Mouse (Mus musculus): ENCODE data around the gene Ftsj3. TPM values are rescaled to one million over a fixed set of nuclear protein-coding genes. Genes with fewer than 3 reads are reported as not detected.

The Ftsj3 gene
- total RNA-seq (2012; rRNA removed) (268 and 308 TPM in 2 replicates), polyA plus RNA-seq (2012; ENCODE audit: insufficient read depth in 1 of 2, insufficient read length in 2 of 2, low read depth in 1 of 2, low replicate concordance in 2 of 2, missing spikeins in 1 of 2) (100 to 1,000 TPM in 1 of 2 experiments, not detected in 1; 205 TPM)

DNA sequence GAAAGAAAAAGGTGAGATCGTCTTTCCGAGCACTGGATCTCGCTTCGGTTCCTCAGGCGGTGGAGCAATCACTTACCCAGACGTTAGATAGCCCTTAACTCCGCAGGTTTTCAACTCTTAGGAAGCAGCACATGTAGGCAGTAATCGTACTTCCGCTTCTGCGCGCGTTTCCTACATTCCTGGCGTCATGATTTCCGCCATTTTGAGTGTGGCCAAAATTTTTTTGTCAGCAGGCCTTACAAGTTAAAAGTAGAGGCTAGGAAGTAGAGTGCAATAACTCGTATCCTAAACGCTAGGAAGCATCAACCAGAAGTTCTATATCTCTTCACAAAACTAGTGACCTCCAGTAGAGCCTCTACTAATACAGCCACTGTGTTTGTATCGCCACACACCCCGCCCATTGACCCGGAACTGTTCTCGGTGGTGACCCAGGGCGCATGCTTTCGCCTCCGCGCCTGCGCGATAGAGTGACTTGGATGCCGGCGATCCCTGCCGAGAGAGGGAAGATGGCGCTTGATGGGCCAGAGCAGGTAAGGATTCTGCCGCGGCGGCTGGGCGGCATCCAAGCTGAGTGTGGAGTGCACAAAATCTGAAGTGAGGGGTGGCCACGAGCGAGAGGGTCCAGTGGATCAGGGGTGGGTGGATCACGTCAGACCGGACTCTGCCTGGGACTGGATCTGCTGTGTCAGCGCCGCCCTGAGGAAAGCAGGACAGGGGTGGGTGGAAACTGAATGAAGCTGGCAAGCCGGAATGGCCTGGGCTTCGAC, at the start of gene Ftsj3, which contains the start of gene Psmc5:
Ftsj3 (minus strand) TSS at position 395 of the 767 bp plus-strand sequence.
Psmc5 (plus strand) TSS at position 470 of the 767 bp plus-strand sequence.
- Histone ChIP-seq H3K4me1 (ENCODE audit: control insufficient read depth in 1 of 2, insufficient read depth in 2 of 2, low read length in 2 of 2) (peaks cover 3 to 18% of the 10 kb centered on the region in 2 experiments; a peak in 3 of 4 replicates), H3K4me3 (ENCODE audit: control insufficient read depth in 1 of 2, insufficient read depth in 1 of 2, low read depth in 2 of 2, low read length in 2 of 2) (peak within 1 kb of the TSS; percentile 78 to 94), H3K9ac (ENCODE audit: control insufficient read depth, low read depth, low read length, poor library complexity, severe bottlenecking) (peak within 1 kb of the TSS; percentile 83), H3K27me3 (ENCODE audit: control insufficient read depth in 1 of 2, insufficient read depth in 2 of 2, low read length in 2 of 2) (no peaks in the 10 kb centered on the region), H3K79me2 (ENCODE audit: control insufficient read depth, insufficient read depth, low read length, poor library complexity) (peaks cover 57% of the 10 kb centered on the region), H3K36me3 (ENCODE audit: control insufficient read depth in 1 of 2, insufficient read depth in 2 of 2, low read length in 2 of 2) (peaks cover 19 to 21% of the 10 kb centered on the region in 2 experiments), H3K27ac (ENCODE audit: control insufficient read depth, low read depth, low read length) (peak within 1 kb of the TSS; percentile 84), H3K9me3 (replicated peaks; ENCODE audit: insufficient read depth, low read length) (no peaks in the 10 kb centered on the region)
- peak; percentile 99 for DNase-seq (ENCODE audit: low read depth, low spot score)
- TF ChIP-seq ZC3H11A (IDR thresholded peaks at IDR 0.05; ENCODE audit: low read depth, low read length) (no peak), NRF1 (IDR thresholded peaks at IDR 0.05; ENCODE audit: insufficient read depth, low read depth, low read length, poor library complexity, severe bottlenecking) (peak; percentile 81), RAD21 (IDR thresholded peaks at IDR 0.05; ENCODE audit: low read depth, low read length) (no peak), TAL1 (IDR thresholded peaks at IDR 0.05; ENCODE audit: low read length) (no peak), MXI1 (IDR thresholded peaks at IDR 0.05; ENCODE audit: low read depth, low read length) (peak; percentile 99), CHD2 (IDR thresholded peaks at IDR 0.05; ENCODE audit: low read length) (peak; percentile 69), MYB (IDR thresholded peaks at IDR 0.05; ENCODE audit: low read depth, low read length) (peak; percentile 38; the same call in 1 of the 2 replicates), RCOR1 (IDR thresholded peaks at IDR 0.05; ENCODE audit: low read depth, low read length) (peak; percentile 18), POLR2A (IDR thresholded peaks at IDR 0.05; ENCODE audit: control insufficient read depth in 1 of 2, insufficient read depth in 1 of 2, low read depth in 1 of 2, low read length in 2 of 2, poor library complexity in 1 of 2) (peak; percentile 89 to 99), E2F4 (IDR thresholded peaks at IDR 0.05; ENCODE audit: borderline replicate concordance, low read depth, low read length) (no peak), ZMIZ1 (IDR thresholded peaks at IDR 0.05; ENCODE audit: low read depth, low read length) (peak; percentile 92), ZNF384 (IDR thresholded peaks at IDR 0.05; ENCODE audit: low read depth, low read length) (peak; percentile 22; the same call in 1 of the 2 replicates), MAX (IDR thresholded peaks at IDR 0.05; ENCODE audit: low read length) (peak; percentile 97), ELF1 (IDR thresholded peaks at IDR 0.05; ENCODE audit: low read depth, low read length) (peak; percentile 94), POLR2AphosphoS5 (IDR thresholded peaks at IDR 0.05; ENCODE audit: borderline replicate concordance, low read depth, low read length) (no peak; the same call in 1 of the 2 replicates), CTCF (IDR thresholded peaks at IDR 0.05 in 2 of 3, conservative IDR thresholded peaks at IDR 0.05 in 1 of 3; ENCODE audit: control insufficient read depth in 1 of 3, insufficient read depth in 1 of 3, low read depth in 2 of 3, low read length in 3 of 3, poor library complexity in 1 of 3, severe bottlenecking in 1 of 3) (peak in 2 of 3 experiments; percentile 22 to 23; a peak in 3 of 6 replicates), JUND (IDR thresholded peaks at IDR 0.05; ENCODE audit: low read depth, low read length) (no peak; the same call in 1 of the 2 replicates), CHD1 (IDR thresholded peaks at IDR 0.05; ENCODE audit: low read depth, low read length) (no peak; the same call in 1 of the 2 replicates), MAFK (IDR thresholded peaks at IDR 0.05; ENCODE audit: borderline replicate concordance, low read depth, low read length) (peak; percentile 70), SIN3A (IDR thresholded peaks at IDR 0.05; ENCODE audit: low read length) (peak; percentile 99), NELFE (IDR thresholded peaks at IDR 0.05; ENCODE audit: low read depth, low read length) (peak; percentile 97), EP300 (IDR thresholded peaks at IDR 0.05; ENCODE audit: low read depth in 1 of 2, low read length in 2 of 2) (peak in 1 of 2 experiments; percentile 21; a peak in 1 of 4 replicates), USF1 (IDR thresholded peaks at IDR 0.05; ENCODE audit: low read depth, low read length) (peak; percentile 62), KAT2A (conservative IDR thresholded peaks at IDR 0.05; ENCODE audit: low read depth, low read length) (peak; percentile 93), BHLHE40 (IDR thresholded peaks at IDR 0.05; ENCODE audit: borderline replicate concordance, low read depth, low read length) (no peak; the same call in 1 of the 2 replicates), SMC3 (IDR thresholded peaks at IDR 0.05; ENCODE audit: low read depth, low read length) (no peak), ETS1 (IDR thresholded peaks at IDR 0.05; ENCODE audit: low read depth, low read length) (peak; percentile 12; the same call in 1 of the 2 replicates), MYC (IDR thresholded peaks at IDR 0.05; ENCODE audit: low read depth, low read length) (peak; percentile 99), POLR2AphosphoS2 (IDR thresholded peaks at IDR 0.05; ENCODE audit: low read length) (peak; percentile 96), MAZ (IDR thresholded peaks at IDR 0.05; ENCODE audit: low read depth, low read length) (no peak; the same call in 1 of the 2 replicates), TCF12 (IDR thresholded peaks at IDR 0.05; ENCODE audit: low read depth, low read length) (peak; percentile 67), GATA1 (IDR thresholded peaks at IDR 0.05; ENCODE audit: low read depth, low read length) (peak; percentile 16; the same call in 1 of the 2 replicates), ZKSCAN1 (IDR thresholded peaks at IDR 0.05; ENCODE audit: low read depth, low read length) (no peak), USF2 (IDR thresholded peaks at IDR 0.05; ENCODE audit: borderline replicate concordance in 1 of 2, insufficient read depth in 1 of 2, low read depth in 1 of 2, low read length in 2 of 2) (no peak), HCFC1 (IDR thresholded peaks at IDR 0.05; ENCODE audit: low read depth, low read length) (peak; percentile 97)

Measured in MEL (cell line).